Mouse (Mus musculus) inflammation-experienced regulatory T-cells (primary cell): Measurements from ENCODE around the gene Msrb3. TPM values are rescaled to one million over a fixed set of nuclear protein-coding genes. Genes with fewer than 3 reads are reported as not detected.

Experiments
- polyA plus RNA-seq, 2 experiments: library from polyadenylated mRNA; unstranded; fragments of 100-300 nt; shearing (Covaris generic); gene quantifications; one replicate each; pipeline ENCODE4 v1.2.1; 2017

Msrb3 gene
- 1 to 10 TPM in 1 of 2 experiments, under 1 TPM in 1; 0.96 to 2.6 TPM for polyA plus RNA-seq

GRCm38 (mm10) chr10:120898785-120899762 lies at the start of gene Msrb3:
Gene Msrb3, minus strand, starts transcription at chr10:120899101.

Other genes starting within 250 kb of the Msrb3 start
- 10 to 100 TPM; 17.9 to 20.8 TPM for gene Lemd3, start 80.2 kb upstream of the Msrb3 start, polyA plus RNA-seq
- not detected for gene Wif1, start 134.9 kb upstream of the Msrb3 start, polyA plus RNA-seq